Mouse (Mus musculus) myocyte (in vitro differentiated cells): ENCODE measurements around the gene Gm7534. TPM values are rescaled to one million over a fixed set of nuclear protein-coding genes. Genes with fewer than 3 reads are reported as not detected.

Source experiments
- H3K27me3 ChIP-seq: one replicate; pipeline ENCODE4 v1.6.1; 2011; ENCODE audit not compliant: control insufficient read depth, insufficient read depth, insufficient read length
- H3K36me3 ChIP-seq: one replicate; pipeline ENCODE4 v1.6.1; 2011; ENCODE audit not compliant: control insufficient read depth, insufficient read depth
- H3K4me2 ChIP-seq: one replicate; pipeline ENCODE4 v1.6.1; 2011; ENCODE audit warnings: low read depth, control low read depth
- H3K4me3 ChIP-seq: one replicate; pipeline ENCODE4 v1.5.1; 2011; ENCODE audit warnings: mild to moderate bottlenecking, control low read depth, moderate library complexity
- H3K79me2 ChIP-seq: one replicate; pipeline ENCODE4 v1.6.1; 2011; ENCODE audit not compliant: control insufficient read depth, insufficient read depth
- H3ac ChIP-seq: one replicate; pipeline ENCODE4 v1.6.1; 2011; ENCODE audit not compliant: control insufficient read depth, insufficient read length
- CEBPB ChIP-seq: IDR thresholded peaks from 2 replicates; pipeline ENCODE4 v1.6.1; 2011; ENCODE audit warnings: mild to moderate bottlenecking, moderate library complexity; ENCODE audit not compliant: poor library complexity, insufficient read depth, severe bottlenecking
- E2F4 ChIP-seq: IDR thresholded peaks from one replicate; pipeline ENCODE4 v1.6.1; 2011; ENCODE audit warnings: mild to moderate bottlenecking, control low read depth, moderate library complexity; ENCODE audit not compliant: insufficient read depth
- MAX ChIP-seq: IDR thresholded peaks from one replicate; pipeline ENCODE4 v1.6.1; 2011; ENCODE audit warnings: low read depth, mild to moderate bottlenecking, control low read depth
- MYOD1 ChIP-seq, 3 experiments: IDR thresholded peaks; one replicate each; pipeline ENCODE4 v1.6.1; 2011; ENCODE audit warnings: control low read depth in 2 of 3, low read depth in 2 of 3, mild to moderate bottlenecking in 2 of 3, moderate library complexity in 1 of 3; ENCODE audit not compliant: insufficient read length in 2 of 3, control insufficient read depth in 1 of 3
- MYOG ChIP-seq, 3 experiments: IDR thresholded peaks; one replicate each; pipeline ENCODE4 v1.6.1; 2011; ENCODE audit warnings: control low read depth in 2 of 3, low read depth in 2 of 3, mild to moderate bottlenecking in 2 of 3; ENCODE audit not compliant: insufficient read length in 2 of 3, control insufficient read depth in 1 of 3, insufficient read depth in 1 of 3
- POLR2A ChIP-seq: IDR thresholded peaks from one replicate; pipeline ENCODE4 v1.6.1; 2011; ENCODE audit warnings: low read depth, mild to moderate bottlenecking, control low read depth, moderate library complexity; ENCODE audit not compliant: insufficient read length
- POLR2AphosphoS2 ChIP-seq: IDR thresholded peaks from one replicate; pipeline ENCODE4 v1.6.1; 2011; ENCODE audit warnings: low read depth, control low read depth; ENCODE audit not compliant: insufficient read length
- REST ChIP-seq: IDR thresholded peaks from one replicate; pipeline ENCODE4 v1.6.1; 2011; ENCODE audit warnings: mild to moderate bottlenecking, control low read depth, moderate library complexity; ENCODE audit not compliant: insufficient read depth, insufficient read length
- SRF ChIP-seq: IDR thresholded peaks from one replicate; pipeline ENCODE4 v1.6.1; 2011; ENCODE audit warnings: low read depth; ENCODE audit not compliant: control insufficient read depth, insufficient read length
- TCF12 ChIP-seq: IDR thresholded peaks from one replicate; pipeline ENCODE4 v1.6.1; 2011; ENCODE audit warnings: mild to moderate bottlenecking, control low read depth; ENCODE audit not compliant: poor library complexity, insufficient read depth, severe bottlenecking
- TCF3 ChIP-seq: IDR thresholded peaks from one replicate; pipeline ENCODE4 v1.6.1; 2011; ENCODE audit warnings: low read depth, control low read depth; ENCODE audit not compliant: insufficient read length
- USF1 ChIP-seq: IDR thresholded peaks from one replicate; pipeline ENCODE4 v1.6.1; 2011; ENCODE audit warnings: low read depth, mild to moderate bottlenecking, control low read depth, moderate library complexity
- polyA plus RNA-seq: library from polyadenylated mRNA; unstranded; fragments of >200 nt; fragmentation: generic; extraction: Trizol; gene quantifications from one replicate; pipeline ENCODE4 v1.2.1, GENCODE M21; 2012; ENCODE audit warnings: missing spikeins

The Gm7534 gene
- polyA plus RNA-seq, 1 experiment, result not detected

DNA sequence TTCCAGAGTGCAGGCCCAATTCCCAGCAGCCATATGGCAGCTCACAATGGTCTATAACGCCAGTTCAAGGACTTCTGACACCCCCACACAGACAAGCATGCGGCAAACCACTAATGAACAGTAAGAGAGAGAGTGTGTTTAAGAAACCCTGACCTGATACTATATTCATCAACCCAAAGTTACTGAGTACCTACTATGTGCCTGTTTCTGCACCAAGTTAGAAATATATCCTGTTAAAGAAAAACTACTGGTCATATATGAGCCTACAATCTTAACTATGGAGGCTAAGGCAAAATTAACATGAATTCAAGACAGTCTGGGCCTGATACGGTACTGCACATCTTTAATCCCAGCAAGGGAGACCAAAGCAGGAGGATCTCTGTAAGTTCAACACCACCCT is 17.2 kb downstream of the Gm7534 start:
- Histone ChIP-seq H3ac (peak overlapping the region; percentile 39), H3K27me3 (peaks cover 2% of the 10 kb centered on the region), H3K4me2 (peak overlapping the region; percentile 88), H3K4me3 (peak overlapping the region; percentile 87), H3K79me2 (peaks cover 31% of the 10 kb centered on the region), H3K36me3 (no peaks in the 10 kb centered on the region)
- no peak for TF ChIP-seq MAX
- no peak for TF ChIP-seq CEBPB
- no peak for TF ChIP-seq MYOG (IDR thresholded peaks at IDR 0.05; ENCODE audit: control insufficient read depth in 1 of 3, insufficient read depth in 1 of 3, insufficient read length in 2 of 3, low read depth in 2 of 3)
- TF ChIP-seq USF1, result no peak
- no peak for TF ChIP-seq POLR2A
- no peak for TF ChIP-seq SRF
- TF ChIP-seq MYOD1 (IDR thresholded peaks at IDR 0.05; ENCODE audit: control insufficient read depth in 1 of 3, insufficient read length in 2 of 3, low read depth in 2 of 3), result no peak
- no peak for TF ChIP-seq POLR2AphosphoS2
- TF ChIP-seq E2F4, result no peak
- TF ChIP-seq TCF3, result no peak

DNA sequence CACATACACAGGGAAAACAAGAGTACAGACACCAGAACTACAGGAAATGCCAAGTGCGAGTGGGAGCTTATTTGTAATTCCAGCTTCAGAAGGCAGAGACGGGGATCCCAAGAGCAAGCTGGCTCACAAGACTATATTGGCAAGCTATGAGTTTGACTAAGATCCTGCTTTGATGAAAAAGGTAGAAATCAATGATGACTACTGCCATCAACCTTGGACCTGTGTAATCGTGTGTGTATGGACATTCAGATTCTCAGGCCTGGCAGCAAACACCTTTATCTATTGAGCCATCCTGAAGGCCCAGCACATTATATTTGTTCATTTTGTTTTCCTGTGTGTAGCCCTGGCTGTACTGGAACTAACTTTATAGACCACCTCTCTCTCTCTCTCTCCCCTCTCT is 19.1 kb downstream of the Gm7534 start:
- no peak overlapping the region for H3ac ChIP-seq
- no peaks in the 10 kb centered on the region for H3K27me3 ChIP-seq
- no peak for TF ChIP-seq MYOD1 (IDR thresholded peaks at IDR 0.05; ENCODE audit: control insufficient read depth in 1 of 3, insufficient read length in 2 of 3, low read depth in 2 of 3)
- TF ChIP-seq E2F4, result no peak
- no peak overlapping the region for H3K4me2 ChIP-seq
- H3K4me3 ChIP-seq, result no peak overlapping the region
- no peaks in the 10 kb centered on the region for H3K36me3 ChIP-seq
- H3K79me2 ChIP-seq, result peaks cover 37% of the 10 kb centered on the region

DNA sequence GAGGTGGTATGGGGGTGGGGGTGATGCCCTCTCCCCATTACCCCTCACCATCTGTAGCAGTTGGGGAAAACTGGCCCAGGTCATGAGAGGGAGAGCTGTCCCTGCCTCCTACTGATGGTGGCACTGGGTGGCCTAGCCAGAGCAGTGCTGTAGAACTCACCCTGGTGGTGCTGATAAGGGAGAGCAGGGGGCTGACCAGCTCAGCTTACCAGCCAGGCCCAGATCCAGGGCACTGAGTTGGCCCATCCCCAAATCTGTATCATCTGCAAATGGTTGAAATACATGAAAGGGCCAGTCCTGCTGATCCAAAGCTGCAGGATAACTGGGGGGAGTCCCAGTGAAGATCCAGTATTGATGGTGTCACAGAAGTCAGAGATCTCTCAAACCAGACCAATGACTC is 21.0 kb downstream of the Gm7534 start:
- no peaks in the 10 kb centered on the region for H3K27me3 ChIP-seq
- H3ac ChIP-seq, result no peak overlapping the region
- H3K79me2 ChIP-seq, result peaks cover 42% of the 10 kb centered on the region
- TF ChIP-seq POLR2AphosphoS2 (no peak), TCF12 (no peak), MYOG (IDR thresholded peaks at IDR 0.05; ENCODE audit: control insufficient read depth in 1 of 3, insufficient read depth in 1 of 3, insufficient read length in 2 of 3, low read depth in 2 of 3) (no peak), TCF3 (no peak)
- no peak overlapping the region for H3K4me3 ChIP-seq
- H3K4me2 ChIP-seq, result no peak overlapping the region
- H3K36me3 ChIP-seq, result no peaks in the 10 kb centered on the region

DNA sequence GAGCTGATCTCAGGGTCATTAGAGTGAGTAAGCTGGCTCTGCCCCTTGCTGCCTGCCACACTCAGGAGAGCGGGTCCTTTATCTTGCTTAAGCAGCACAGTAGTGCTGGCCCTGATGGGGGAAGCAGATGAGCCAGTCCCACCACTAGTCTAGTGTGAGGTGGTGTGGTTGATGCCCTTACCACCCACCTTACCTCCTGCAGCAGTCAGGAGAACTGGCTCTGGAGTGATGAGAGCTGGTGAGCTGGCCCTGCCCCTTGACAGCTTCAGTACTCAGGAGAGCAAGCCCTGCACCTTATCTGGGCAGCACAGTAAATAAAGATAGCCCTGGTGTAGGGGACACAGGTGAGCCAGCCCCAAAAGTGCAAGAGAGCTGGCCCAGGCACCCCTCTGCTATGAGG is 21.7 kb downstream of the Gm7534 start:
- TF ChIP-seq TCF12 (no peak), USF1 (no peak), REST (no peak), MYOG (IDR thresholded peaks at IDR 0.05; ENCODE audit: control insufficient read depth in 1 of 3, insufficient read depth in 1 of 3, insufficient read length in 2 of 3, low read depth in 2 of 3) (no peak), MAX (no peak), MYOD1 (IDR thresholded peaks at IDR 0.05; ENCODE audit: control insufficient read depth in 1 of 3, insufficient read length in 2 of 3, low read depth in 2 of 3) (no peak), POLR2A (no peak), SRF (no peak), TCF3 (no peak), CEBPB (no peak), E2F4 (no peak), POLR2AphosphoS2 (no peak)
- no peak overlapping the region for H3ac ChIP-seq

DNA sequence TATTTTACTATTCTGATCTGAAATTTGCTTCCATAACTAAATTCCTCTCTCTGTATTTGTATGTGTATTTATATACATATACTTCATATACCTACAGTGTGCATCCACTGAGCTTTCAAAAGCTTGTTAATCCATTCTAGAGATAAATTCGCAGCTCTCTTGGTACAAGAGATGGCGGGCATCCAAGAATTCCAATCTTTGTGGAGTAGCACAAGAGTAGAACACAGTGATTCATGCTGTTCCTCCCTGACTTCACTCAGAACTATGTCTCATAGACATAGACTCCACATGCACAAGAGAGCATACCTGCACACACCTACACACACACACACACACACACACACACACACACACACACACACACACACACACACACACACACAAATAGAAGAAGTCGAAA is 30.4 kb downstream of the Gm7534 start:
- H3K4me2 ChIP-seq, result no peak overlapping the region
- TF ChIP-seq REST, result no peak
- TF ChIP-seq SRF, result no peak
- TF ChIP-seq CEBPB, result no peak
- TF ChIP-seq TCF12, result no peak
- TF ChIP-seq USF1, result no peak
- TF ChIP-seq TCF3, result no peak
- no peak for TF ChIP-seq MYOG (IDR thresholded peaks at IDR 0.05; ENCODE audit: control insufficient read depth in 1 of 3, insufficient read depth in 1 of 3, insufficient read length in 2 of 3, low read depth in 2 of 3)
- no peak for TF ChIP-seq POLR2A
- no peak for TF ChIP-seq POLR2AphosphoS2
- no peak for TF ChIP-seq MYOD1 (IDR thresholded peaks at IDR 0.05; ENCODE audit: control insufficient read depth in 1 of 3, insufficient read length in 2 of 3, low read depth in 2 of 3)
- TF ChIP-seq MAX, result no peak
- no peak for TF ChIP-seq E2F4
- H3K27me3 ChIP-seq, result no peaks in the 10 kb centered on the region
- H3K4me3 ChIP-seq, result no peak overlapping the region
- peaks cover 4% of the 10 kb centered on the region for H3K79me2 ChIP-seq
- H3K36me3 ChIP-seq, result no peaks in the 10 kb centered on the region
- H3ac ChIP-seq, result no peak overlapping the region

More for the DNA sequence above, 21.7 kb downstream of the Gm7534 start:
- Histone ChIP-seq H3K79me2 (peaks cover 40% of the 10 kb centered on the region), H3K27me3 (no peaks in the 10 kb centered on the region), H3K4me3 (no peak overlapping the region), H3K4me2 (no peak overlapping the region), H3K36me3 (no peaks in the 10 kb centered on the region)
